Mouse (Mus musculus): ENCODE results near the gene Apbb2. TPM values are rescaled to one million over a fixed set of nuclear protein-coding genes. Genes with fewer than 3 reads are reported as not detected.

The Apbb2 gene
- polyA plus RNA-seq, 1 experiment, result 71.9 TPM

GRCm38 (mm10) chr5:66374413-66374812 lies 244.2 kb downstream of the Apbb2 start:
- TF ChIP-seq POLR2A (IDR thresholded peaks at IDR 0.05; ENCODE audit: low read depth, low read length) (no peak), CTCF (IDR thresholded peaks at IDR 0.05; ENCODE audit: borderline replicate concordance, insufficient read depth, low read length) (no peak)
- Histone ChIP-seq H3K4me1 (ENCODE audit: control insufficient read depth, insufficient read depth, low read length) (peaks cover 10% of the 10 kb centered on the region), H3K4me3 (ENCODE audit: insufficient read depth, low read length) (no peak overlapping the region), H3K27ac (ENCODE audit: insufficient read depth, low read length) (no peak overlapping the region)

- TF ChIP-seq CTCF (IDR thresholded peaks at IDR 0.05; ENCODE audit: borderline replicate concordance, insufficient read depth, low read length), result no peak
- no peak for TF ChIP-seq POLR2A (IDR thresholded peaks at IDR 0.05; ENCODE audit: low read depth, low read length)
- H3K4me3 ChIP-seq (ENCODE audit: insufficient read depth, low read length), result no peak overlapping the region
- H3K4me1 ChIP-seq (ENCODE audit: control insufficient read depth, insufficient read depth, low read length), result peaks cover 10% of the 10 kb centered on the region
- H3K27ac ChIP-seq (ENCODE audit: insufficient read depth, low read length), result no peak overlapping the region
These were observed 244.9 kb downstream of the Apbb2 start for GRCm38 (mm10) chr5:66373515-66374164.

GRCm38 (mm10) chr5:66371131-66371530 lies 247.5 kb downstream of the Apbb2 start:
- TF ChIP-seq POLR2A (IDR thresholded peaks at IDR 0.05; ENCODE audit: low read depth, low read length) (no peak), CTCF (IDR thresholded peaks at IDR 0.05; ENCODE audit: borderline replicate concordance, insufficient read depth, low read length) (no peak)
- no peak overlapping the region for H3K4me3 ChIP-seq (ENCODE audit: insufficient read depth, low read length)
- peaks cover 5% of the 10 kb centered on the region; the same call in 1 of the 2 replicates for H3K4me1 ChIP-seq (ENCODE audit: control insufficient read depth, insufficient read depth, low read length)
- H3K27ac ChIP-seq (ENCODE audit: insufficient read depth, low read length), result no peak overlapping the region

- peaks cover 5% of the 10 kb centered on the region for H3K4me1 ChIP-seq (ENCODE audit: control insufficient read depth, insufficient read depth, low read length)
- H3K27ac ChIP-seq (ENCODE audit: insufficient read depth, low read length), result no peak overlapping the region
- TF ChIP-seq POLR2A (IDR thresholded peaks at IDR 0.05; ENCODE audit: low read depth, low read length), result no peak
- TF ChIP-seq CTCF (IDR thresholded peaks at IDR 0.05; ENCODE audit: borderline replicate concordance, insufficient read depth, low read length), result peak; percentile 92
- H3K4me3 ChIP-seq (ENCODE audit: insufficient read depth, low read length), result no peak overlapping the region
These were observed 249.6 kb downstream of the Apbb2 start for GRCm38 (mm10) chr5:66368966-66369365.

- no peak for TF ChIP-seq POLR2A (IDR thresholded peaks at IDR 0.05; ENCODE audit: low read depth, low read length)
- TF ChIP-seq CTCF (IDR thresholded peaks at IDR 0.05; ENCODE audit: borderline replicate concordance, insufficient read depth, low read length), result no peak
- no peak overlapping the region for H3K4me3 ChIP-seq (ENCODE audit: insufficient read depth, low read length)
- no peak overlapping the region for H3K27ac ChIP-seq (ENCODE audit: insufficient read depth, low read length)
- peaks cover 5% of the 10 kb centered on the region for H3K4me1 ChIP-seq (ENCODE audit: control insufficient read depth, insufficient read depth, low read length)
These were observed 250.9 kb downstream of the Apbb2 start for GRCm38 (mm10) chr5:66367641-66368040.

GRCm38 (mm10) chr5:66363274-66364261 lies 255.0 kb downstream of the Apbb2 start:
- Histone ChIP-seq H3K4me3 (ENCODE audit: insufficient read depth, low read length) (no peak overlapping the region), H3K4me1 (ENCODE audit: control insufficient read depth, insufficient read depth, low read length) (no peaks in the 10 kb centered on the region; the same call in 1 of the 2 replicates), H3K27ac (ENCODE audit: insufficient read depth, low read length) (no peak overlapping the region)
- no peak for TF ChIP-seq POLR2A (IDR thresholded peaks at IDR 0.05; ENCODE audit: low read depth, low read length)
- TF ChIP-seq CTCF (IDR thresholded peaks at IDR 0.05; ENCODE audit: borderline replicate concordance, insufficient read depth, low read length), result no peak

- TF ChIP-seq POLR2A (IDR thresholded peaks at IDR 0.05; ENCODE audit: low read depth, low read length) (no peak), CTCF (IDR thresholded peaks at IDR 0.05; ENCODE audit: borderline replicate concordance, insufficient read depth, low read length) (no peak)
- Histone ChIP-seq H3K4me3 (ENCODE audit: insufficient read depth, low read length) (no peak overlapping the region), H3K4me1 (ENCODE audit: control insufficient read depth, insufficient read depth, low read length) (no peaks in the 10 kb centered on the region; the same call in 1 of the 2 replicates), H3K27ac (ENCODE audit: insufficient read depth, low read length) (no peak overlapping the region)
These were observed 257.8 kb downstream of the Apbb2 start for GRCm38 (mm10) chr5:66360739-66361138.

- no peak overlapping the region for H3K4me3 ChIP-seq (ENCODE audit: insufficient read depth, low read length)
- no peaks in the 10 kb centered on the region; the same call in 1 of the 2 replicates for H3K4me1 ChIP-seq (ENCODE audit: control insufficient read depth, insufficient read depth, low read length)
- TF ChIP-seq CTCF (IDR thresholded peaks at IDR 0.05; ENCODE audit: borderline replicate concordance, insufficient read depth, low read length) (no peak), POLR2A (IDR thresholded peaks at IDR 0.05; ENCODE audit: low read depth, low read length) (no peak)
- H3K27ac ChIP-seq (ENCODE audit: insufficient read depth, low read length), result no peak overlapping the region
These were observed 258.7 kb downstream of the Apbb2 start for GRCm38 (mm10) chr5:66359742-66360423.

GRCm38 (mm10) chr5:66355147-66355546 lies 263.4 kb downstream of the Apbb2 start:
- Histone ChIP-seq H3K4me3 (ENCODE audit: insufficient read depth, low read length) (no peak overlapping the region), H3K27ac (ENCODE audit: insufficient read depth, low read length) (no peak overlapping the region), H3K4me1 (ENCODE audit: control insufficient read depth, insufficient read depth, low read length) (no peaks in the 10 kb centered on the region)
- no peak for TF ChIP-seq CTCF (IDR thresholded peaks at IDR 0.05; ENCODE audit: borderline replicate concordance, insufficient read depth, low read length)

All from embryonic fibroblast, embryonic 13.5 days (primary cell).